Mouse (Mus musculus) gastrocnemius, adult 2 months (tissue): Measurements from ENCODE around the gene Col8a2. TPM values are rescaled to one million over a fixed set of nuclear protein-coding genes. Genes with fewer than 3 reads are reported as not detected.

Experiments used
- DNase-seq: peaks from one replicate; pipeline ENCODE4 v3.0.0; 2022
- H3K27ac ChIP-seq: fragments of 200-600 bp; 2 replicates; pipeline ENCODE4 v1.8.1; 2022; ENCODE audit warnings: mild to moderate bottlenecking
- H3K4me3 ChIP-seq: fragments of 200-600 bp; 2 replicates; pipeline ENCODE4 v1.8.1; 2022; ENCODE audit warnings: mild to moderate bottlenecking, moderate library complexity
- CTCF ChIP-seq: fragments of 200-600 bp; IDR thresholded peaks from 2 replicates; pipeline ENCODE4 v1.8.1; 2022; ENCODE audit warnings: antibody characterized with exemption, mild to moderate bottlenecking, moderate library complexity
- intact Hi-C: fragments of 180-260 bp; cut with DNase I; formaldehyde crosslinking; loops from one replicate; pipeline ENCODE4 v1.15.1; 2025
- total RNA-seq, 2 experiments: library from RNA; stranded (reverse); gene quantifications; 2 replicates each; pipeline ENCODE4 v1.2.3; 2021

The Col8a2 gene
- total RNA-seq, 2 experiments from 2014 or later: 0.74 to 6.0 TPM

GRCm38 (mm10) chr4:126290314-126290713 lies 3.7 kb downstream of the Col8a2 start:
- no peak for TF ChIP-seq CTCF
- no peak for DNase-seq
- intact Hi-C loops: no loop called here
- Histone ChIP-seq H3K27ac (no peak overlapping the region), H3K4me3 (no peak overlapping the region)

DNA sequence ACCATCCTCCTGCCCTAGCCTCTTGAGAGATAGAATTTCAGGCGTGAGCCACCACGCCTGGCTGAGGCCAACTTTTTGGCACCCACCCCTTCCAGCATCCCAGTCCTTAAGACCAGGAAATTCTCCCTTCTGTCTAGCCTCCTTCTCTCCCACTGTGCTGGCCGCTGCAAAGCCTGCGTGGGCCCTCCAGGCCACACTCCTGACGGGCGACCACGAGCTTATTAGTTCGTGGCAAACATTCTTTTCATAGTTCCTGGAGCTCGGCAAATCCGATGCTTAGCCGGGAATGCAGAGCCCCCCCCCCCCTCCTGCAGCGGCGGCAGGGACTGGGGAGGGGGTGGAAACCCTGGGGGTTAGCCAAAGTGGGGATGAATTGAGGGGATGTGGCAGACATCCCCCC lies 4.6 kb downstream of the Col8a2 start:
- intact Hi-C loops: no loop called here
- peak overlapping the region; percentile 28; the same call in 1 of the 2 replicates for H3K27ac ChIP-seq
- H3K4me3 ChIP-seq: no peak overlapping the region
- no peak for TF ChIP-seq CTCF
- peak; percentile 47 for DNase-seq

DNA sequence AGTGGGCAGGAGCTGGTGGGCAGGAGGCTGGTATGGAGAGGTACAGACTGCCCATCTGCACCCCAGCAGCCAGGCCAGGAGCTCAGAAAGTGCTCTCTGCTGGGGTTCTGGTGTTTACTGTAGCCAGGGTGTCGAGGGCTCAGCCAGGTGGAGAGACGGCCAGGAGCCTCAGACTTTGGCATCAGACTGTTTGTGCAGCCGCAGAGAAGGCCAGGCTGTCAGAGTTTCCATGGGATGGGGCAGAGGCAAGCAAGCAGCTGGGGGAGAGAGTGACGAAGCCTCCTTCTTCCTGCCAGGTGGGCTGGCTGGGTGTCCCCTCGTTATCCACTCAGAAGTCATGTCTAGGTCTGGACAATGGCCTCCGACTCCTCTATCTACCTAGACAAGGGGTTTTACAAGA lies 8.6 kb downstream of the Col8a2 start:
- no peak for DNase-seq
- no peak for TF ChIP-seq CTCF
- intact Hi-C loops: no loop called here

DNA sequence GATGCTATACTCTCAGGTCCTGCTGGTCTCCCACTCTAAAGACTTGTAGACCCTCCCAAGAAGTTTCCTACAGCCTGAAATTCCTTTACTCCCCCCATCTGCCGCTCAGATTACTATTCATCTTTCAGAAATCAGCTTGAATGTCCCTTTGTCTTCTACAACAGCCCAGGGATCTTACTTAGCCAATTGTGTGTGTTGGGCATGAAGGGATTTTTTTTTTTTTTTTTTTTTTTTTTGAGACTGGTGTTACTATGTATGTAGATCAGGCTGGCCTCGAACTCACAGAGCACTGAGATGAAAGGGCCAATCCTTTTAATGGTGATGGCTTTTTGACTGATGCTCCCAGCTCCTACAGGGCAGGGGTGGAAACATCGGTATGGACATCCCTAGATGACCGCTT lies 9.3 kb downstream of the Col8a2 start:
- intact Hi-C loops: no loop called here
- no peak for DNase-seq
- no peak for TF ChIP-seq CTCF
- no peak overlapping the region for H3K4me3 ChIP-seq
- H3K27ac ChIP-seq: peak overlapping the region; percentile 81

More for the DNA sequence above, 8.6 kb downstream of the Col8a2 start:
- Histone ChIP-seq H3K27ac (no peak overlapping the region), H3K4me3 (no peak overlapping the region)

DNA sequence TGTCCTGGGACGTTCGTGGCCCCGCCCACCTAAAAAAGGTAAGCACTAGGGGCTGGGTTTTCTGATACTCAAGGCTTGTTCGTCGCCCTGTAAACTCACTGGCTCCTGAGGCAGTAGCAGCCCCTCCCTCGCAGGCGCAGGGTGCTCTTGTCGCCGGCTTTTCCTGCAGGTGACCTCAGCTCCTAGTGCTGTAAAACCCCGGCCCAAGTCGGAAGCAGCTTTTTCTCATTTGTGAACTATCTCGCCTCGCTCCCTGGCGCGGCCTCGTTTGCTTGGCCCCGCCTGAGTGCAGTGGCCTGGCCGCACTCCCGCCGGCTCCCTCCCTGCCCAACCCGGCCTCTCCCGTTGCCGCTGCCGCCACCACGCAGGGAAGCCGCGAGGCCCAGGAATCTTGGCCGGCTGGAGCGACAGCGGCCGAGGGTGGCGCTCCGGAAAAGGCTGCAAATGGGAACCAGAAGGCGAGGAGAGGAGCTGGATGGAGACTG lies 10.1 kb downstream of the Col8a2 start:
- DNase-seq: peak; percentile 91
- H3K27ac ChIP-seq: peak overlapping the region; percentile 81
- intact Hi-C loops: no loop called here
- no peak for TF ChIP-seq CTCF
- H3K4me3 ChIP-seq: peak overlapping the region; percentile 58

GRCm38 (mm10) chr4:126300916-126301583 lies 14.5 kb downstream of the Col8a2 start:
- no peak for TF ChIP-seq CTCF
- intact Hi-C loops: no loop called here
- peak; percentile 58 for DNase-seq
- Histone ChIP-seq H3K27ac (peak overlapping the region; percentile 64), H3K4me3 (peak overlapping the region; percentile 57)

DNA sequence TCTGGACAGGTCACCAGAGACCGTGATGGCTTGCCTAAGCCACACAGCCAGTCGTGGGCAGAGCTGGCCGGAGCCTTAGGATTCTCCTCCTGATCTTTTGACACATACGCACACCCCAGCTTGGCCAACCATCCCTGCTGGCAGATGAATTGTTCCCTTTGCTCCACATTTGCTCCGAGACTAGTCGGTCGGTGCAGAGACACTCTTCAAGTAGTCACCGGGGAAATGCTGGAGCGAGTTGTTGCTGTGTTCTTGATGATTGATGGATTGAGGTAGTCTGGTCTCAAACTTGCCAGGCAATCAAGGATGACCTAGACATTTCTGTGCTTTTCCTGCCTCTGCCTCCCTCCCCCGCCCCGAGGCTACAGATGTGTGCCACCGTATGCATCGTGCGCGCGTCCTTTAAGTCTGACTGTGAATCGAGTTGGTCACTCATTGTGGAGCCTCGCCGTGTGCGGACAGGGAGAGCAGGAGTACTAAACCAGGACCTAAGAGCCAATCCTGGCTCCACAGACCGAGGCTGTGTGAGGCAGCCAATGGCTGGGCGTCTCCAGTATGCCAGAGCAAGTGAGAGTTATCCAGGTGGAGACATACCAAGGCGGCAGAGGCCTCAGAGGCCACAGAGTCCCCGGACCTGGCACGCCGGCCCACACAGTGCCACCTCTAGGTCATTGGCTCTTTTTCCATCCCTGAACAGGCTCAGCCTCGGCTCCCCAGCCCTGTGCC lies 15.2 kb downstream of the Col8a2 start:
- no peak for TF ChIP-seq CTCF
- Histone ChIP-seq H3K4me3 (peak overlapping the region; percentile 57), H3K27ac (peak overlapping the region; percentile 64)
- intact Hi-C loops: no loop called here
- DNase-seq: no peak

- intact Hi-C loops: no loop called here
- DNase-seq: no peak
- peak; percentile 45 for TF ChIP-seq CTCF
- H3K27ac ChIP-seq: no peak overlapping the region
- no peak overlapping the region for H3K4me3 ChIP-seq
Measured at GRCm38 (mm10) chr4:126303877-126304276, 17.3 kb downstream of the Col8a2 start.

DNA sequence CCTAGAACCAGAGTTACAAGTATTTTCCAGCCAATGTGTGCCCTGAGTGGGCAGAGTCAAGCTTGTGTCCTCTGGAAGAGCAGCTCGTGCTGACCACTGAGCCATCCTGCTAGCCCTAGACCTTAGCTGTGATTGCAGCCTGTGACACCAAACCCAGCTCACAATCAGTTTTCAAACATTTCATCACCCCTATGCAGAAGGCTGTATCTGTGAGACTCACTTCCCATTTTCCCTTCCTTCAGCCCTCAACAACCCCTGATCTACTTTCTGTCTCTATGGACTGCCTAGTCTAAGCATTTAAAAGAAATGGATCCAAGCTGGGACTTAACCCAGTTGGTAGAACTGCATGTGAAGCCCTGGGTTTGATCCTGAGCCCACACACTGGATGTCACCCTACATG lies 18.8 kb downstream of the Col8a2 start:
- DNase-seq: no peak
- H3K4me3 ChIP-seq: no peak overlapping the region
- TF ChIP-seq CTCF: no peak
- H3K27ac ChIP-seq: no peak overlapping the region
- intact Hi-C loops: no loop called here

DNA sequence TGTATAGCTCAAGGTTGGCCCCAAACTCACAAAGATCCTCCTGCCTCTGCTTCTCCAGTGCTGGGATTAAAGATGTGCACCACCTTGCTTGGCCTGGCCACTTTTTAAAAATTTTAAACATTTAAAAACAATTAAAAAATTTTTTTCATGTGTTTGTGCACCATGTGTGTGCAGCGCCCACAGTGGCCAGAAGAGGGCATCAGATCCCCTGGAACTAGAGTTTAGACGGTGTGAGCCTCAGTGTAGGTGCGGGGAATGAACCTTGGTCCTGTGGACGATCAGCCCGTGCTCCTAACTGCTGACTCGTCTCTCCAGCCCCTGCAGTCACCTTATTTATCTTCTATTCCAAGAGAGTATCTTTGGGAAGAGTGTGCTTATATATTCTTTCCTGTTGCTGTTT lies 19.5 kb downstream of the Col8a2 start:
- no peak overlapping the region for H3K27ac ChIP-seq
- no peak for DNase-seq
- H3K4me3 ChIP-seq: no peak overlapping the region
- intact Hi-C loops: no loop called here
- peak; percentile 14; the same call in 1 of the 2 replicates for TF ChIP-seq CTCF

- intact Hi-C loops: no loop called here
- H3K4me3 ChIP-seq: no peak overlapping the region
- TF ChIP-seq CTCF: no peak
- no peak for DNase-seq
- H3K27ac ChIP-seq: no peak overlapping the region
Measured at GRCm38 (mm10) chr4:126306827-126307226, 20.2 kb downstream of the Col8a2 start.

GRCm38 (mm10) chr4:126309211-126309921 lies 22.8 kb downstream of the Col8a2 start:
- DNase-seq: peak; percentile 57
- intact Hi-C loops: loop anchor here (1.0 kb wide), 1 partner anchor 82 kb away; no protein-coding TSS in a partner anchor
- H3K4me3 ChIP-seq: peak overlapping the region; percentile 52
- no peak; the same call in 1 of the 2 replicates for TF ChIP-seq CTCF
- H3K27ac ChIP-seq: peak overlapping the region; percentile 76; the same call in 1 of the 2 replicates

DNA sequence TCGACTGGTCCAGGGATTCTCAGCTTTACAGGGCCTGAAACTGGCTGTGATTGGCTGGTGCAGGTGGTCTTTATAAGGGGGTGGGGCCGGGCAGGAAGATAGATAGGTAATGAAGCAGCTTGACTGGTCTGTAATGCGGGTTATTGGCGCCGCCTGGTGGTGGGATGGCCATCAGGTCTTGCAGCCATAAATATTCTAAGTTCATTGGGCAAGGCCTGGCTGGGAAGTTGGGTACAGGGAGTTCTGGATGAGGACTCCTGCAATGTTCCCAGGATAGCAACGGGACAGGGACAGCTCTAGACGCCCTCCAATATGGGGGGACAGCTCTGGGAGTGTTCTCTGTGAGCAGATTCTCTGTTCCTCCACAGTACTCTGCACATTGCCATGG lies 23.3 kb downstream of the Col8a2 start:
- peak; percentile 94 for DNase-seq
- peak overlapping the region; percentile 52 for H3K4me3 ChIP-seq
- intact Hi-C loops: loop anchor here (1.0 to 5.0 kb wide), 3 partner anchors 32 to 128 kb away; no protein-coding TSS in a partner anchor
- peak; percentile 81 for TF ChIP-seq CTCF
- H3K27ac ChIP-seq: peak overlapping the region; percentile 76
